Mouse (Mus musculus) embryo, embryonic 11.5 days (tissue): ENCODE measurements at regions not wholly inside any gene's neighbourhood (a gene's known extent, or its start where the extent isn't known, plus 50 kb on each side); places are given as distances from the start of the nearest gene placed in this dataset.

Experiments
- DNase-seq: peaks from one replicate; pipeline ENCODE4 v3.0.0-alpha.2; 2012; ENCODE audit warnings: low read depth, low spot score

DNA sequence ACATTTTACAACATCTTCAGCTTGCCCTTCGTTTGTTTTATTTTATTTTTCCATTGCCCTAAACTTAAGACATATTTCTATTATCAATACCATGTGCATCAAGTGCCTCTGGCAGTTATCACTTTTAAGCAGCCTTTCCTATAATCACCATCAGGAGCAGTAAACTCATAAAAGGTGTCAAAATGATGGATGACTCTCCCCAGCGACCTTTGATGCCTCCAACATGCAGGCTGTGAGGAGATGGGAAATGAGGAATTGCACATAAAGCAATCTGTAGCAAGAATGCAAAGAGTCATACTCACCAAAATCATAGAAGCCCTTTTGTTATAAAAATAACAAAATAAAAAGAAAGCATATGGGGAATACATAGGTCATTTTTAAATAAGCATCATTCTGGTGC is 468.5 kb upstream of the Car10 start:
- DNase-seq: peak; percentile 8
